Mouse (Mus musculus) inflammation-experienced regulatory T-cells, adult 6 months (primary cell): Measurements from ENCODE around the gene Cdx4. TPM values are rescaled to one million over a fixed set of nuclear protein-coding genes. Genes with fewer than 3 reads are reported as not detected.

Experiments used
- polyA plus RNA-seq, 3 experiments: library from polyadenylated mRNA; unstranded; fragments of 100-300 nt; shearing (Covaris generic); gene quantifications; one replicate each; pipeline ENCODE4 v1.2.1; 2017

The Cdx4 gene
- polyA plus RNA-seq, 3 experiments from 2014 or later: not detected

Other genes with a start within 250 kb of the Cdx4 start
- not detected for gene Nap1l2, start 134.8 kb upstream of the Cdx4 start, polyA plus RNA-seq
- gene Chic1, start 35.1 kb downstream of the Cdx4 start, polyA plus RNA-seq: 1 to 10 TPM; 2.5 to 5.4 (median 4.1) TPM
- gene Tsx, start 93.1 kb downstream of the Cdx4 start, polyA plus RNA-seq: under 1 TPM in 2 of 3 experiments, not detected in 1; 0.85 to 0.91 TPM
- gene Gm26992, start 100.6 kb downstream of the Cdx4 start, polyA plus RNA-seq: not detected